Mouse (Mus musculus): ENCODE data around the gene A130010J15Rik. TPM values are rescaled to one million over a fixed set of nuclear protein-coding genes. Genes with fewer than 3 reads are reported as not detected.
A peak's percentile ranks its signal among the peaks of the same experiment; 100 is the strongest.

The A130010J15Rik gene
- polyA plus RNA-seq, 1 experiment from 2014 or later: 10.0 TPM

- 84% methylated on average over 1 of the region's 1 CpGs for WGBS
- H3K4me3 ChIP-seq (ENCODE audit: low read length): no peak overlapping the region
- no peak for ATAC-seq
Observed at GRCm38 (mm10) chr1:193146416-193146815, 21.4 kb upstream of the A130010J15Rik start.

GRCm38 (mm10) chr1:193149231-193149630 is 18.6 kb upstream of the A130010J15Rik start:
- Histone ChIP-seq H3K4me3 (ENCODE audit: low read length) (no peak overlapping the region), H3K36me3 (ENCODE audit: control insufficient read depth, insufficient read depth, low read length) (no peaks in the 10 kb centered on the region), H3K9ac (ENCODE audit: low read depth, low read length) (no peak overlapping the region), H3K4me1 (ENCODE audit: control insufficient read depth, insufficient read depth, low read depth, low read length) (peaks cover 2% of the 10 kb centered on the region), H3K27me3 (replicated peaks; ENCODE audit: control insufficient read depth, insufficient read depth, low read length) (peaks cover 30% of the 10 kb centered on the region), H3K9me3 (ENCODE audit: control insufficient read depth, low read length) (no peaks in the 10 kb centered on the region), H3K4me2 (ENCODE audit: low read length) (no peak overlapping the region), H3K27ac (ENCODE audit: low read depth, low read length) (no peak overlapping the region)
- 69% methylated on average over 3 of the region's 3 CpGs for WGBS
- ATAC-seq: no peak

More at GRCm38 (mm10) chr1:193146416-193146815, 21.4 kb upstream of the A130010J15Rik start:
- Histone ChIP-seq H3K27ac (ENCODE audit: low read depth, low read length) (no peak overlapping the region), H3K4me1 (ENCODE audit: control insufficient read depth, insufficient read depth, low read depth, low read length) (no peaks in the 10 kb centered on the region), H3K36me3 (ENCODE audit: control insufficient read depth, insufficient read depth, low read length) (no peaks in the 10 kb centered on the region), H3K4me2 (ENCODE audit: low read length) (no peak overlapping the region), H3K9me3 (ENCODE audit: control insufficient read depth, low read length) (no peaks in the 10 kb centered on the region), H3K27me3 (replicated peaks; ENCODE audit: control insufficient read depth, insufficient read depth, low read length) (peaks cover 4% of the 10 kb centered on the region; the same call in 1 of the 2 replicates), H3K9ac (ENCODE audit: low read depth, low read length) (no peak overlapping the region)

DNA sequence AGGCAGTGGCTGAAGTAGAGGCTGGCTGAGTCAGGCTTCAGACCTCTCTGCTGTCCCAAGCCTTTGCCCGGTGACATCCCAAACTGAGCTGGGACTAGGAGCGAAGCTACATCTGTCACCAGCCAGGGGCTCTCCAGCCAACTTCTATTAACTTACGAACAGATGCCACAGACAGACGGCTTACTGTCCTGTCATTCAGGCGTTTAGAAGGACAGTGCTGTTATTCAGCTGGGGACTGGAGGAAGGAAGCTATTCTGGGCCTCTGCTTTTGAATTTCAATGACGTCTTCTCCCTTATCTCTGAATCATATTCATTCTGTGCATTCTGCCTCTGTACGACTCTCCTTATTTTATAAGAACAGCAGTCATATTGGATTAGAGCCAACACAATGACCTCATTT is 16.7 kb upstream of the A130010J15Rik start:
- Histone ChIP-seq H3K36me3 (ENCODE audit: control insufficient read depth, insufficient read depth, low read length) (no peaks in the 10 kb centered on the region), H3K4me2 (ENCODE audit: low read length) (no peak overlapping the region), H3K9me3 (ENCODE audit: control insufficient read depth, low read length) (no peaks in the 10 kb centered on the region), H3K4me3 (ENCODE audit: low read length) (no peak overlapping the region), H3K4me1 (ENCODE audit: control insufficient read depth, insufficient read depth, low read depth, low read length) (peaks cover 2% of the 10 kb centered on the region), H3K27me3 (replicated peaks; ENCODE audit: control insufficient read depth, insufficient read depth, low read length) (peaks cover 40% of the 10 kb centered on the region), H3K27ac (ENCODE audit: low read depth, low read length) (no peak overlapping the region), H3K9ac (ENCODE audit: low read depth, low read length) (no peak overlapping the region)
- peak; percentile 70 for ATAC-seq
- WGBS: 43% methylated on average over 7 of the region's 7 CpGs

- Histone ChIP-seq H3K9me3 (ENCODE audit: control insufficient read depth, low read length) (no peaks in the 10 kb centered on the region), H3K4me3 (ENCODE audit: low read length) (peak within 1 kb of the TSS; percentile 17), H3K27ac (ENCODE audit: low read depth, low read length) (no peak within 1 kb of the TSS), H3K27me3 (replicated peaks; ENCODE audit: control insufficient read depth, insufficient read depth, low read length) (peaks cover 40% of the 10 kb centered on the region), H3K4me1 (ENCODE audit: control insufficient read depth, insufficient read depth, low read depth, low read length) (peaks cover 2% of the 10 kb centered on the region), H3K4me2 (ENCODE audit: low read length) (peak within 1 kb of the TSS; percentile 39), H3K9ac (ENCODE audit: low read depth, low read length) (no peak within 1 kb of the TSS), H3K36me3 (ENCODE audit: control insufficient read depth, insufficient read depth, low read length) (no peaks in the 10 kb centered on the region)
- 0 out of 2 replicates have a peak, but pooled peaks have one; percentile 45 for ATAC-seq
- 3% methylated on average over 30 of the region's 30 CpGs for WGBS
Observed at GRCm38 (mm10) chr1:193152872-193153271, 15.0 kb upstream of the A130010J15Rik start, which contains the start of gene Irf6. Gene Irf6 (plus strand): TSS chr1:193153111.

GRCm38 (mm10) chr1:193153561-193153960 is 14.3 kb upstream of the A130010J15Rik start:
- no peaks in the 10 kb centered on the region for H3K9me3 ChIP-seq (ENCODE audit: control insufficient read depth, low read length)
- peaks cover 2% of the 10 kb centered on the region for H3K4me1 ChIP-seq (ENCODE audit: control insufficient read depth, insufficient read depth, low read depth, low read length)
- ATAC-seq: no peak
- WGBS: 30% methylated on average over 16 of the region's 16 CpGs
- H3K27ac ChIP-seq (ENCODE audit: low read depth, low read length): no peak overlapping the region
- H3K4me3 ChIP-seq (ENCODE audit: low read length): no peak overlapping the region
- no peak overlapping the region for H3K9ac ChIP-seq (ENCODE audit: low read depth, low read length)
- no peaks in the 10 kb centered on the region for H3K36me3 ChIP-seq (ENCODE audit: control insufficient read depth, insufficient read depth, low read length)
- peaks cover 40% of the 10 kb centered on the region for H3K27me3 ChIP-seq (replicated peaks; ENCODE audit: control insufficient read depth, insufficient read depth, low read length)
- H3K4me2 ChIP-seq (ENCODE audit: low read length): no peak overlapping the region

- ATAC-seq: no peak
- 82% methylated on average over 15 of the region's 15 CpGs for WGBS
- H3K9me3 ChIP-seq (ENCODE audit: control insufficient read depth, low read length): no peaks in the 10 kb centered on the region
Observed at GRCm38 (mm10) chr1:193156316-193157110, 11.3 kb upstream of the A130010J15Rik start.

GRCm38 (mm10) chr1:193157111-193157492 is 10.7 kb upstream of the A130010J15Rik start:
- peaks cover 2% of the 10 kb centered on the region for H3K4me1 ChIP-seq (ENCODE audit: control insufficient read depth, insufficient read depth, low read depth, low read length)
- 74% methylated on average over 8 of the region's 8 CpGs for WGBS
- no peak overlapping the region for H3K4me2 ChIP-seq (ENCODE audit: low read length)
- no peak for ATAC-seq
- H3K4me3 ChIP-seq (ENCODE audit: low read length): no peak overlapping the region
- no peaks in the 10 kb centered on the region for H3K9me3 ChIP-seq (ENCODE audit: control insufficient read depth, low read length)
- H3K36me3 ChIP-seq (ENCODE audit: control insufficient read depth, insufficient read depth, low read length): no peaks in the 10 kb centered on the region
- peaks cover 29% of the 10 kb centered on the region for H3K27me3 ChIP-seq (replicated peaks; ENCODE audit: control insufficient read depth, insufficient read depth, low read length)
- no peak overlapping the region for H3K27ac ChIP-seq (ENCODE audit: low read depth, low read length)
- H3K9ac ChIP-seq (ENCODE audit: low read depth, low read length): no peak overlapping the region

More at GRCm38 (mm10) chr1:193156316-193157110, 11.3 kb upstream of the A130010J15Rik start:
- Histone ChIP-seq H3K4me1 (ENCODE audit: control insufficient read depth, insufficient read depth, low read depth, low read length) (peaks cover 2% of the 10 kb centered on the region), H3K9ac (ENCODE audit: low read depth, low read length) (no peak overlapping the region), H3K27ac (ENCODE audit: low read depth, low read length) (no peak overlapping the region), H3K4me2 (ENCODE audit: low read length) (no peak overlapping the region), H3K4me3 (ENCODE audit: low read length) (no peak overlapping the region), H3K27me3 (replicated peaks; ENCODE audit: control insufficient read depth, insufficient read depth, low read length) (peaks cover 35% of the 10 kb centered on the region), H3K36me3 (ENCODE audit: control insufficient read depth, insufficient read depth, low read length) (no peaks in the 10 kb centered on the region)

- Histone ChIP-seq H3K36me3 (ENCODE audit: control insufficient read depth, insufficient read depth, low read length) (no peaks in the 10 kb centered on the region), H3K4me3 (ENCODE audit: low read length) (no peak overlapping the region), H3K9ac (ENCODE audit: low read depth, low read length) (no peak overlapping the region), H3K4me2 (ENCODE audit: low read length) (no peak overlapping the region), H3K4me1 (ENCODE audit: control insufficient read depth, insufficient read depth, low read depth, low read length) (no peaks in the 10 kb centered on the region), H3K27ac (ENCODE audit: low read depth, low read length) (no peak overlapping the region), H3K27me3 (replicated peaks; ENCODE audit: control insufficient read depth, insufficient read depth, low read length) (peaks cover 10% of the 10 kb centered on the region), H3K9me3 (ENCODE audit: control insufficient read depth, low read length) (no peaks in the 10 kb centered on the region)
- WGBS: 65% methylated on average over 3 of the region's 3 CpGs
- no peak for ATAC-seq
Observed at GRCm38 (mm10) chr1:193159163-193159562, 8.7 kb upstream of the A130010J15Rik start.

- Histone ChIP-seq H3K4me1 (ENCODE audit: control insufficient read depth, insufficient read depth, low read depth, low read length) (no peaks in the 10 kb centered on the region), H3K4me2 (ENCODE audit: low read length) (no peak overlapping the region), H3K36me3 (ENCODE audit: control insufficient read depth, insufficient read depth, low read length) (no peaks in the 10 kb centered on the region), H3K9me3 (ENCODE audit: control insufficient read depth, low read length) (no peaks in the 10 kb centered on the region), H3K4me3 (ENCODE audit: low read length) (no peak overlapping the region), H3K27me3 (replicated peaks; ENCODE audit: control insufficient read depth, insufficient read depth, low read length) (peaks cover 6% of the 10 kb centered on the region), H3K9ac (ENCODE audit: low read depth, low read length) (no peak overlapping the region), H3K27ac (ENCODE audit: low read depth, low read length) (no peak overlapping the region)
- ATAC-seq: no peak
- WGBS: 50% methylated on average over 1 of the region's 1 CpGs
Observed at GRCm38 (mm10) chr1:193159613-193160012, 8.2 kb upstream of the A130010J15Rik start.
